Mouse (Mus musculus): ENCODE data around the gene Krt82. TPM values are rescaled to one million over a fixed set of nuclear protein-coding genes. Genes with fewer than 3 reads are reported as not detected.

Krt82 gene
- not detected in 2 replicates for polyA plus RNA-seq (2012; rRNA removed)

DNA sequence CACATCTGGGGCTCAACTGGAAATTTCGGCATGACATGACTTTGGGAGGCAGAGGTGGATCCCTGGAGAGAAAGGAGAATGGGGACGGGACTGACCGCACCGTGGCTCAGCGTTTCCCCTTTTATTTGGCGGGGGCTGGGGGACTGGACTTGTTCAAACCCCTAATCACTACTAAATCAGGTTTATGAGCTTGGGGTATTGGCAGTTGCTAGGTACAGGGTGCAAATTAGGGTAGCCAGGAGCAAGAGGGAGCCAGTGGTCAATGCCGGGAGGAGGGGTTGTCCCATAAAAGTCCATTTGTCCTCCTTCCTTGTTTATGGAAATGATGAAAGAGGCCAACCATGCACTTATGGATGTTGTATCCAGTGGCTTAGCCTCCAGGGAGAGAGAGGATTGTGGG is at the start of gene Krt82:
Gene Krt82, minus strand, starts transcription at position 101 of the 400 bp plus-strand sequence.
- 79% methylated on average over 7 of the region's 7 CpGs for WGBS
- H3K4me1 ChIP-seq (ENCODE audit: control insufficient read depth, insufficient read depth, insufficient read length) = no peaks in the 10 kb centered on the region
- TF ChIP-seq POLR2A (IDR thresholded peaks at IDR 0.05; ENCODE audit: low read depth, low read length) = no peak
- TF ChIP-seq CTCF (IDR thresholded peaks at IDR 0.05; ENCODE audit: extremely low read depth, insufficient read depth, insufficient read length, insufficient replicate concordance) = no peak
- DNase-seq (ENCODE audit: low read depth in 1 of 2, low spot score in 2 of 2) = no peak
- no peak within 1 kb of the TSS for H3K4me3 ChIP-seq (ENCODE audit: extremely low read depth, insufficient read depth, insufficient read length)
- H3K27me3 ChIP-seq (ENCODE audit: control insufficient read depth, insufficient read depth, low read length) = no peaks in the 10 kb centered on the region
- no peaks in the 10 kb centered on the region for H3K36me3 ChIP-seq (ENCODE audit: control insufficient read depth, insufficient read depth, low read length)
- H3K27ac ChIP-seq (ENCODE audit: insufficient read depth, low read length) = no peak within 1 kb of the TSS

DNA sequence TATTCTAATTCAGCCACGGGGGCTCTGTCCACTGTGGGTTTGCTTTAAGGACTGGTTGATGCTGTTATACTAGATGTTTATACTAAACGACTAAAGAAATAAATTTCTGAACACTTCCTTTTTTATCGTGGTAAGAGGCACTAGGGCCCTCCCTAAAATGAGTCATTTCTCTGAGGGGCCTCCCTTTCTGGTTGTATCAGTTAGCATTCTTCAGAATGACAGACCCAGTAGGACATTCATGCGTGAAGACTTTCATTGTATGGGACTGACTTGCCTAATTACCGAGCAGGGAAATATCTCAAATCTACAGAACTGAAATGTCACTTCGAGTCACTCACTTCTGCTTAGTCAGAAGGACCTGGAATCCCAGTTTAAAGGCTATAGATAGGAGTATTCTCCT is 48.7 kb upstream of the Krt82 start:
- TF ChIP-seq POLR2A (IDR thresholded peaks at IDR 0.05; ENCODE audit: low read depth, low read length) (no peak), CTCF (IDR thresholded peaks at IDR 0.05; ENCODE audit: extremely low read depth, insufficient read depth, insufficient read length, insufficient replicate concordance) (no peak)
- Histone ChIP-seq H3K4me3 (ENCODE audit: extremely low read depth, insufficient read depth, insufficient read length) (no peak overlapping the region), H3K4me1 (ENCODE audit: control insufficient read depth, insufficient read depth, insufficient read length) (no peaks in the 10 kb centered on the region), H3K36me3 (ENCODE audit: control insufficient read depth, insufficient read depth, low read length) (no peaks in the 10 kb centered on the region), H3K27ac (ENCODE audit: insufficient read depth, low read length) (no peak overlapping the region), H3K27me3 (ENCODE audit: control insufficient read depth, insufficient read depth, low read length) (no peaks in the 10 kb centered on the region)
- DNase-seq (ENCODE audit: low read depth in 1 of 2, low spot score in 2 of 2) = no peak
- 43% methylated on average over 6 of the region's 6 CpGs for WGBS

DNA sequence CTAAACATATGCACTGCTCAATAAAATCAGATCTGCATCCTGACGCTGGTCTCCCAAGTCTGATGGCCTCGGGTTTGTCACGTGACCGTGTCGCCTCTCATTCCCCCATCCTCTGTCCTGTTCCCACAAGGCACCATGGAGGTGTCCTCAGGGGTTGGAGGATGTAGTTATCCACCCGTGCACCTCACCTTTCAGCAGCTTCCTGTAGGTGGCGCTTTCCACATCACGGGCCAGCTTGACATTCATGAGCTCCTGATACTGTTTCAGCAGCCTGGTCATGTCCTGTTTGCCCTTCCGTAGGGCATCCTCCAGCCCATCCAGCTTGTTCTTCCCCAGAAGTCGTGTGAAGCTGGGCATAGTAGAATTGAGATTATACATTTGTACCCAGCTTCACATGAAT is 37.7 kb upstream of the Krt82 start:
- 71% methylated on average over 10 of the region's 10 CpGs for WGBS
- no peak overlapping the region for H3K4me3 ChIP-seq (ENCODE audit: extremely low read depth, insufficient read depth, insufficient read length)
- no peaks in the 10 kb centered on the region for H3K4me1 ChIP-seq (ENCODE audit: control insufficient read depth, insufficient read depth, insufficient read length)
- H3K27ac ChIP-seq (ENCODE audit: insufficient read depth, low read length) = no peak overlapping the region
- DNase-seq (ENCODE audit: low read depth in 1 of 2, low spot score in 2 of 2) = no peak
- no peaks in the 10 kb centered on the region for H3K27me3 ChIP-seq (ENCODE audit: control insufficient read depth, insufficient read depth, low read length)
- TF ChIP-seq CTCF (IDR thresholded peaks at IDR 0.05; ENCODE audit: extremely low read depth, insufficient read depth, insufficient read length, insufficient replicate concordance) (no peak), POLR2A (IDR thresholded peaks at IDR 0.05; ENCODE audit: low read depth, low read length) (no peak)
- H3K36me3 ChIP-seq (ENCODE audit: control insufficient read depth, insufficient read depth, low read length) = no peaks in the 10 kb centered on the region

DNA sequence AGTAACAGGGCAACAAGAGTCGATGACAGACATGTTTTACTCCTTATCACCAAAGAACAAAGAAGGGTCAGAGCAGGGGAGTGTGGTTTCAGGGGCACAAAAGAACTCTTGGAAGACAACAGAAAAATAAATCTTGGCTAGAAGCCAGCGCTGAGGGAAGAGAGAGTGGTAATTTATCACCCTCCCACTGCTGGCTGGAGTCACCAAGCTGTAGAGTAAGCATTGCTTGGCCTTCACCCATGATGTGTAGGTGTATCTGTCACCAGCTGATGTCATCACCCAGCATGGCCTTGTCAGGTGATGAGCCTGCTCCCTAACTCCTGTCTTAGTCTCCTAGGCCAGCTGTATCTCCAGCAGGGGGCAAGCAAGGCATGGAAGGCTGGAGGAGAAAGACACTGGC is 34.0 kb upstream of the Krt82 start:
- TF ChIP-seq CTCF (IDR thresholded peaks at IDR 0.05; ENCODE audit: extremely low read depth, insufficient read depth, insufficient read length, insufficient replicate concordance) (no peak), POLR2A (IDR thresholded peaks at IDR 0.05; ENCODE audit: low read depth, low read length) (no peak)

DNA sequence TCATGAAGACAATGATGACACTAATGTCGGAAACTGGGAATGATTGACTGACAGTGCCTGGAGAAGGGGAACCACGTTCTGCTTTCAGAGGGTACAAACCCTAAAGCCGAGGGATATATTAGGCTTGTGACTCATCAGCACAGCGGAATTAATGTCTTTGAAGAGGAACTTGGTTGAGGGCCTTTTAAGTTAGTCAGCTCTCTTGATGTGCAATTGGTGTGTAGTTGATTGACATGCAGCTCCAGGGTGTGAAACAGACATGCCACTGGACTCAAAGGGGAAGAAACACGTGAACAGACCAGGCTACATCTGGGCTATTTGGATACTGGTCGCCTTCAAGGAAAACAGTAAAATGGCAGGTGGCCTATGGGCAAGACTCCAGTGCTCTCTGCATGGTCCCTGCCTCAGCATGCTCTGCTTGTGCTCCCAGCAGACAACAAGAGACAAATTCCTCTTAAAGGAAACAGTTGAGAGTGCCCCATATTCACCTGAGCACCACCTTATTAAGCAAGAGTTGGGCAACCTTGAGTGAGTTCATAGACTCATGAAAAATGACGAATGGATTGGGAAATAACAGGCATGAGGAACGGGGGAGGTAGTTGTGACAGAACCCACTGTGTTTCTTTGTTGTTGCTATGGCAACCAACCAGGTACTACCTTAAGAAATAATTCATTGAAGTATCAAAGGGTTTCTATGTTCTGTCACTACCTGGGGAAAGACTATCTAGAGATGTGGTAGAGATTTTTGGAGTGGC is 32.9 kb upstream of the Krt82 start:
- Histone ChIP-seq H3K4me1 (ENCODE audit: control insufficient read depth, insufficient read depth, insufficient read length) (no peaks in the 10 kb centered on the region), H3K27ac (ENCODE audit: insufficient read depth, low read length) (no peak overlapping the region), H3K4me3 (ENCODE audit: extremely low read depth, insufficient read depth, insufficient read length) (no peak overlapping the region), H3K36me3 (ENCODE audit: control insufficient read depth, insufficient read depth, low read length) (no peaks in the 10 kb centered on the region), H3K27me3 (ENCODE audit: control insufficient read depth, insufficient read depth, low read length) (no peaks in the 10 kb centered on the region)
- DNase-seq (ENCODE audit: low read depth in 1 of 2, low spot score in 2 of 2) = no peak
- TF ChIP-seq CTCF (IDR thresholded peaks at IDR 0.05; ENCODE audit: extremely low read depth, insufficient read depth, insufficient read length, insufficient replicate concordance) (no peak), POLR2A (IDR thresholded peaks at IDR 0.05; ENCODE audit: low read depth, low read length) (no peak)
- WGBS = 71% methylated on average over 8 of the region's 8 CpGs

More for the DNA sequence above, 34.0 kb upstream of the Krt82 start:
- Histone ChIP-seq H3K36me3 (ENCODE audit: control insufficient read depth, insufficient read depth, low read length) (no peaks in the 10 kb centered on the region), H3K4me3 (ENCODE audit: extremely low read depth, insufficient read depth, insufficient read length) (no peak overlapping the region), H3K27me3 (ENCODE audit: control insufficient read depth, insufficient read depth, low read length) (no peaks in the 10 kb centered on the region), H3K4me1 (ENCODE audit: control insufficient read depth, insufficient read depth, insufficient read length) (no peaks in the 10 kb centered on the region), H3K27ac (ENCODE audit: insufficient read depth, low read length) (no peak overlapping the region)
- 29% methylated on average over 2 of the region's 2 CpGs for WGBS
- no peak for DNase-seq (ENCODE audit: low read depth in 1 of 2, low spot score in 2 of 2)

DNA sequence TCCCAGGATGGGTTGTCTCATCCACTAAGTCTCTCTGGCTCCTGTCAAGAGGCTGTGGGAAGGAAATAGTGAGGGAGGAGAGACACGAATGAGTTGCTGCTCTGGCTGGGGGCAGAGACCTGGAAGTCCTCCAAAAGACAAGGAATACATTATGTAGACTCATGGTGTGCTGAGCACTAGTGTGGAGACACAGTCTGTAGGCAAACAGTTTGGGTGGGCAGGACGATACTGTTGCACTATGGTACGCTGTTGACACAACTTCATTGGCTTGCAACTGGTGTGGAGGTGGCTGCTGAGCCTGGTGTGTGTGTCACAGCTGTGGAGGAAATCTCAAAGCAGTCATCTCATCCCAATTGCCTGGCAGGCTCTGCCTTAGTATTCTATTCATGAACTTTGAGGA is 31.2 kb upstream of the Krt82 start:
- H3K4me3 ChIP-seq (ENCODE audit: extremely low read depth, insufficient read depth, insufficient read length) = no peak overlapping the region
- TF ChIP-seq POLR2A (IDR thresholded peaks at IDR 0.05; ENCODE audit: low read depth, low read length) = no peak
- no peak for TF ChIP-seq CTCF (IDR thresholded peaks at IDR 0.05; ENCODE audit: extremely low read depth, insufficient read depth, insufficient read length, insufficient replicate concordance)
- 66% methylated on average over 3 of the region's 3 CpGs for WGBS
- no peak for DNase-seq (ENCODE audit: low read depth in 1 of 2, low spot score in 2 of 2)
- no peaks in the 10 kb centered on the region for H3K4me1 ChIP-seq (ENCODE audit: control insufficient read depth, insufficient read depth, insufficient read length)
- no peak overlapping the region for H3K27ac ChIP-seq (ENCODE audit: insufficient read depth, low read length)
- no peaks in the 10 kb centered on the region for H3K27me3 ChIP-seq (ENCODE audit: control insufficient read depth, insufficient read depth, low read length)
- no peaks in the 10 kb centered on the region for H3K36me3 ChIP-seq (ENCODE audit: control insufficient read depth, insufficient read depth, low read length)

GRCm38 (mm10) chr15:101575506-101575905 is 25.0 kb upstream of the Krt82 start:
- Histone ChIP-seq H3K4me1 (ENCODE audit: control insufficient read depth, insufficient read depth, insufficient read length) (no peaks in the 10 kb centered on the region), H3K4me3 (ENCODE audit: extremely low read depth, insufficient read depth, insufficient read length) (no peak overlapping the region), H3K27ac (ENCODE audit: insufficient read depth, low read length) (no peak overlapping the region), H3K36me3 (ENCODE audit: control insufficient read depth, insufficient read depth, low read length) (no peaks in the 10 kb centered on the region), H3K27me3 (ENCODE audit: control insufficient read depth, insufficient read depth, low read length) (no peaks in the 10 kb centered on the region)
- DNase-seq (ENCODE audit: low read depth in 1 of 2, low spot score in 2 of 2) = no peak
- WGBS = 69% methylated on average over 5 of the region's 5 CpGs
- TF ChIP-seq POLR2A (IDR thresholded peaks at IDR 0.05; ENCODE audit: low read depth, low read length) = no peak
- no peak for TF ChIP-seq CTCF (IDR thresholded peaks at IDR 0.05; ENCODE audit: extremely low read depth, insufficient read depth, insufficient read length, insufficient replicate concordance)

Measured in spleen, adult 2 months (tissue).